In genomic region chr13:73263128-73263971, GRCm38 (mm10) we compare ENCODE assay signal across 9 mouse cellular contexts. TPM values are rescaled to one million over a fixed set of nuclear protein-coding genes. Genes with fewer than 3 reads are reported as not detected.
DNase-seq lines count a peak whose midpoint lies in the region; ATAC-seq and TF ChIP-seq lines count a peak whose summit lies in the region.
"Had no signal": no experiment of that assay in that cellular context is flagged by ENCODE, and none has a peak within 500 bp of the region (broad histone marks: within the 10 kb centered on the region; RNA-seq: fewer than 3 reads in every experiment).

No protein-coding gene starts in this region.

- H3K9ac ChIP-seq in ES-E14 (ENCODE audit: insufficient read depth, low read depth, low read length, poor library complexity, severe bottlenecking), result no peak overlapping the region
- no peak overlapping the region for H3K9ac ChIP-seq in hindbrain, embryonic 15.5 days
- no peak overlapping the region for H3K9ac ChIP-seq in liver, embryonic 12.5 days
- H3K9ac ChIP-seq: liver, embryonic 15.5 days had no signal

- H3K9me3 ChIP-seq in ES-E14 (ENCODE audit: control insufficient read depth, insufficient read depth, low read depth, low read length), result no peaks in the 10 kb centered on the region
- no peaks in the 10 kb centered on the region for H3K9me3 ChIP-seq in embryonic facial prominence, embryonic 10.5 days
- no peaks in the 10 kb centered on the region for H3K9me3 ChIP-seq in hindbrain, embryonic 15.5 days
- H3K9me3 ChIP-seq in liver, embryonic 12.5 days (replicated peaks), result no peaks in the 10 kb centered on the region
- H3K9me3 ChIP-seq: liver, embryonic 15.5 days had no signal

- peak overlapping the region; percentile 89 for H3K4me2 ChIP-seq in hindbrain, embryonic 15.5 days
- H3K4me2 ChIP-seq in liver, embryonic 12.5 days, result peak overlapping the region; percentile 19
- H3K4me2 ChIP-seq: liver, embryonic 15.5 days had no signal

- no peaks in the 10 kb centered on the region for H3K36me3 ChIP-seq in ES-E14 (ENCODE audit: control insufficient read depth, insufficient read depth, low read length, poor library complexity, severe bottlenecking)
- no peaks in the 10 kb centered on the region for H3K36me3 ChIP-seq in embryonic facial prominence, embryonic 10.5 days (replicated peaks)
- no peaks in the 10 kb centered on the region for H3K36me3 ChIP-seq in hindbrain, embryonic 15.5 days
- no peaks in the 10 kb centered on the region for H3K36me3 ChIP-seq in liver, embryonic 12.5 days
- H3K36me3 ChIP-seq: liver, embryonic 15.5 days had no signal

- no peak for ATAC-seq in hindbrain, embryonic 15.5 days (ENCODE audit: low FRiP score, low read depth)
- no peak for ATAC-seq in liver, embryonic 12.5 days
- ATAC-seq in megakaryocyte-erythroid progenitor cell, adult 5-6 weeks (replicated peaks; ENCODE audit: low FRiP score, low TSS enrichment, poor library complexity, severe bottlenecking), result no peak

- peak overlapping the region; percentile 8 to 43; a peak in 3 of 4 replicates for H3K4me3 ChIP-seq in ES-E14 (ENCODE audit: insufficient read depth in 1 of 2, low read depth in 1 of 2, low read length in 2 of 2, poor library complexity in 1 of 2, severe bottlenecking in 1 of 2)
- H3K4me3 ChIP-seq in embryonic facial prominence, embryonic 10.5 days, result peak overlapping the region; percentile 45
- peak overlapping the region; percentile 27 for H3K4me3 ChIP-seq in hindbrain, embryonic 15.5 days
- no peak overlapping the region for H3K4me3 ChIP-seq in liver, embryonic 12.5 days
- H3K4me3 ChIP-seq: liver, embryonic 15.5 days had no signal

- H3K27me3 ChIP-seq in embryonic facial prominence, embryonic 10.5 days (replicated peaks; ENCODE audit: low read depth, poor library complexity, severe bottlenecking), result peaks cover 100% of the 10 kb centered on the region
- H3K27me3 ChIP-seq in hindbrain, embryonic 15.5 days, result peaks cover 97% of the 10 kb centered on the region
- H3K27me3 ChIP-seq in liver, embryonic 12.5 days (replicated peaks), result peaks cover 100% of the 10 kb centered on the region

- no peak overlapping the region for H3K27ac ChIP-seq in ES-E14 (ENCODE audit: insufficient read depth, low read depth, low read length, poor library complexity, severe bottlenecking)
- H3K27ac ChIP-seq in embryonic facial prominence, embryonic 10.5 days (replicated peaks), result no peak overlapping the region
- no peak overlapping the region for H3K27ac ChIP-seq in hindbrain, embryonic 15.5 days (replicated peaks)
- H3K27ac ChIP-seq in liver, embryonic 12.5 days, result no peak overlapping the region
- H3K27ac ChIP-seq: liver, embryonic 15.5 days had no signal

- in situ Hi-C loops in ES-E14 (cut with MboI; ENCODE audit: low sequenced_read_pairs in 2 of 2, unreplicated experiment in 2 of 2), result loop anchor here (5.0 to 25.0 kb wide), 4 partner anchors 631 to 1301 kb away; partner anchors contain the start of genes Irx1 (in 2 of the 2) and Irx2 (in 1 of the 2)

- WGBS in embryonic facial prominence, embryonic 10.5 days, result 1% methylated on average over 40 of the region's 40 CpGs
- WGBS in hindbrain, embryonic 15.5 days, result 2% methylated on average over 40 of the region's 40 CpGs
- WGBS in liver, embryonic 12.5 days (ENCODE audit: insufficient replicate concordance), result 2% methylated on average over 40 of the region's 40 CpGs

- no peak for DNase-seq in ES-E14 (ENCODE audit: low read depth, low spot score)
- DNase-seq in embryonic facial prominence, embryonic 10.5 days (ENCODE audit: low spot score), result peak; percentile 69
- no peak for DNase-seq in layer of hippocampus, adult 9-11 months
- DNase-seq in layer of hippocampus, postnatal 14 days (ENCODE audit: low spot score in 2 of 2), result no peak
- no peak for DNase-seq in urinary bladder, postnatal 25 days (ENCODE audit: low spot score)

- peaks cover 0 to 4% of the 10 kb centered on the region in 2 experiments; a peak in 1 of 4 replicates for H3K4me1 ChIP-seq in ES-E14 (ENCODE audit: control insufficient read depth in 2 of 2, insufficient read depth in 2 of 2, low read length in 2 of 2, poor library complexity in 1 of 2)
- H3K4me1 ChIP-seq in embryonic facial prominence, embryonic 10.5 days, result peaks cover 57% of the 10 kb centered on the region
- peaks cover 45% of the 10 kb centered on the region for H3K4me1 ChIP-seq in hindbrain, embryonic 15.5 days (replicated peaks)
- H3K4me1 ChIP-seq in liver, embryonic 12.5 days, result peaks cover 7% of the 10 kb centered on the region; the same call in 1 of the 2 replicates
- H3K4me1 ChIP-seq: liver, embryonic 15.5 days had no signal

TF ChIP-seq in ES-E14, 5 proteins besides CTCF, POLR2A, EP300 and RAD21:
- no peak for TF ChIP-seq ZC3H11A (IDR thresholded peaks at IDR 0.05; ENCODE audit: borderline replicate concordance, low read depth, low read length)
- no peak for TF ChIP-seq ZNF384 (IDR thresholded peaks at IDR 0.05; ENCODE audit: low read depth, low read length)
- no peak for TF ChIP-seq HCFC1 (IDR thresholded peaks at IDR 0.05; ENCODE audit: borderline replicate concordance, insufficient read depth, low read length)
- TF ChIP-seq CHD2 (IDR thresholded peaks at IDR 0.05; ENCODE audit: low read depth, low read length), result no peak
- TF ChIP-seq MAFK (IDR thresholded peaks at IDR 0.05; ENCODE audit: insufficient read depth, low read depth, low read length), result no peak

RNA-seq across cellular contexts. Expression of gene Irx4, which starts 3.1 kb away (rescaled TPM):
- total RNA-seq in ES-E14 (2012; rRNA removed), result 0.48 and 0.58 TPM in 2 replicates
- 3.8 and 4.1 TPM in 2 replicates for polyA plus RNA-seq in embryonic facial prominence, embryonic 10.5 days (2016; fragmentation: Nextera tagmentation; extraction: Ambion mirVana)
- 3.6 and 5.7 TPM in 2 replicates for polyA plus RNA-seq in hindbrain, embryonic 15.5 days (2015; fragmentation: Nextera tagmentation; extraction: Ambion mirVana)
- 0.06 TPM in 1 of 2 replicates, not detected in the other for polyA plus RNA-seq in liver, embryonic 12.5 days (2016; fragmentation: Nextera tagmentation; extraction: Ambion mirVana)
- not detected for total RNA-seq in layer of hippocampus, postnatal 14 days (2021)
- not detected in 2 replicates for total RNA-seq in megakaryocyte-erythroid progenitor cell, adult 5-6 weeks (2014; fragmentation: Nextera tagmentation)
- not detected in 2 replicates for total RNA-seq in megakaryocyte-erythroid progenitor cell, adult 5-6 weeks (2017)
- polyA plus RNA-seq: liver, embryonic 15.5 days had no signal
